Mouse (Mus musculus) G1E (cell line): ENCODE data around the gene Krt34.

Source experiments
- CTCF ChIP-seq: IDR thresholded peaks from 2 replicates; pipeline ENCODE4 v1.5.1; 2012; ENCODE audit warnings: low read depth, low read length, inconsistent platforms, mixed read lengths
- GATA1 ChIP-seq: IDR thresholded peaks from 2 replicates; pipeline ENCODE4 v1.6.1; 2012; ENCODE audit warnings: borderline replicate concordance, low read length, inconsistent platforms, mixed read lengths

GRCm38 (mm10) chr11:99990571-99990970 is 50.8 kb downstream of the Krt34 start:
- TF ChIP-seq CTCF (no peak), GATA1 (no peak)
